Mouse (Mus musculus) ES-CJ7 (cell line): ENCODE results near the gene Tssc4.

Experiments used
- DNase-seq: peaks from one replicate; pipeline ENCODE4 v3.0.0; 2011; ENCODE audit warnings: low read depth, low spot score

Tssc4 gene

GRCm38 (mm10) chr7:143068882-143069591 is at the start of gene Tssc4:
Tssc4 (plus strand) TSS chr7:143069249.
- DNase-seq = peak; percentile 99

- DNase-seq = no peak
These were observed 49.0 kb upstream of the Tssc4 start for GRCm38 (mm10) chr7:143020040-143020439.

DNA sequence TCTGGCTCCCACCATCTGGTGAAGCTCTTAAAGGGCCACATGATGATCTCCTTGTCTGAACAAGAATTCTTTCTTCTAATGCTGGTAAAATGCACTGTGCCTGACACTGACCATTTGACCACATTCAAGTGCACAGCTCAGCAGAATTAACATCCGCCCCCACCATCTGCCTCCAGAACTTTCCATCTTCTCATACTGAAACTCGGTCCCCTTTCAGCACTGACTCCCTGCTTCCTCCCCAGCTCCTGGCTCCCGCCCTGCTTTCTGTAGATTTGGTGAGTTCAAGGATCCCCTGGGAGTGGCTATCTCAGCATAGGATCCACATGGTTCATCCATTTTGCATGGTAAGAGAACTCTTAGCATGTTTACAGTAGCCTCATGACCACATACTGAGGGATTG is 48.3 kb upstream of the Tssc4 start:
- no peak for DNase-seq

DNA sequence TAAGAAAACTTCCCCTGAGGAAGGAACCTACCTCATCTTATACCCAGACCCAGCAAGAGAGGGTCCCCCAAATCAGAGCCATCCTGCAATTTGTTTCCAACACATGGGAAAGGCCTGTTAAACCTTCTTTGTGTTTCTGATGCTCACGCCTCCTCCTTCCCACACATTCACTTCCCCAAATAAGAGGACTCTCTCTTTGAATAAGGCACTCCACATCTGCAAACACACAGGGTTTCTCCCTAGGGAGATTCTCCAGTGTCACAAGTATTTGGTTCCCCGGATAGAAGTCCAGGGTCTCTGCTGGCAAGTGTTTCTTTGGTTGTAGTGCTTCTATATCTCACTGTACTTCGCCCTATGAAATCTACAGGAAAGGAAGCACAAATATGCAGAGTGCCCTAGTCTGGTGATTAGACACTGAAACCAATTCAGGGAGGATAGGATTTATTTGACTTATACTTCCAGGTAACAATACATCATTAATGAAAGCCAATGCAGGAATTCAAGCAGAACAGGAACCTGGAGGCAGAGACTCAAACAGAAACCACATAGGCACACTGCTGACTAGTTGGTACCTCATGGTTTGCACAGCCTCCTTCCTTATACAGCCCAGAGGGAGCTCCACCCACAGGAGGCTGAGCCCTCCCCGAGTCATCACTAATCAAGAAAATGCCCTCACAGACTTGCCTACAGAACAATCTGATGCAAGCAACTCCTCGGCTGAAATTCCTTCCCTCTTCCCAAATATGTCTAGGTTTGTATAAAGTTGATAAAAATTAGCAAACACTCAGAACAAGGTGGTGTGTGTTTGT is 47.5 kb upstream of the Tssc4 start:
- DNase-seq = no peak

- DNase-seq = no peak
These were observed 45.5 kb upstream of the Tssc4 start for GRCm38 (mm10) chr7:143023499-143023898.

GRCm38 (mm10) chr7:143024293-143024692 is 44.8 kb upstream of the Tssc4 start:
- DNase-seq = no peak

GRCm38 (mm10) chr7:143025496-143025895 is 43.6 kb upstream of the Tssc4 start:
- DNase-seq = no peak

DNA sequence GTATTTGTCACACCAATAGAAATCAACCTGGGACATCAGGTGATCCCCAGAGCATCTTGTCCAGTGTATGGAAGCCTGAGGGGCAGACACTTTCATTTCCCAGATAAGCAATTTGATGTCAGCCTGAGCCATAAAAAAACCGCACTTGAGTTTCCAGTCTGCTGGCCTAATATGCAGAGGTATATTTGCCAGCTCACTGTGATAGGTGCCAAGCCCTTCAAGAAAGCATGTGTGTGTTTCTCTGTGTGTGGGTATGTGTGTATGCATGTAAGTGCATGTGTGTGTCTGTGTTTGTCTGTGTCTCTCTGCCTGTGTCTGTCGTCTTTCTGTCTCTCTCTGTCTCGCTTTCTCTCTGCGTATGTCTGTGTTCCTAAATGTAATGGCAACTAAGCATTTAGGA is 41.9 kb upstream of the Tssc4 start:
- DNase-seq = no peak

DNA sequence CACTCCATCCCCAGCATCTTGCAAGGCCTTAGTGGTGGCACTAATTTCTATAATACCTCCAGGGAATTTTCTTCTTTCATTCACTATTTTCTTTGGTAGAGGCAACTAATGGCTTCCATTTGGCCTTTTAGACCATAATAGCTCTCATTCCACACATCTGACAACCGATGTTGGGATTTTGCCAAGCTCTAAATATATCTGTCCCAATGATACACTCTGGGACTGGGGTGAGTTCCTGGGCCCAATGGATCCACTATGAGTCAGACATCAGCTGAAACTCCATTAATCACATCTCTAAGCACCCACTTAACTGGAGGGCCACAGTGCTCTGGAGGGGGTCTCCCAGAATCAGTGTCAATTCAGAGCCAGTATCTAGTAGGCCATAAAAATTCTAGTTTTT is 37.2 kb upstream of the Tssc4 start:
- DNase-seq = no peak

GRCm38 (mm10) chr7:143033581-143033980 is 35.5 kb upstream of the Tssc4 start:
- no peak for DNase-seq

GRCm38 (mm10) chr7:143034112-143034511 is 34.9 kb upstream of the Tssc4 start:
- DNase-seq = no peak

DNA sequence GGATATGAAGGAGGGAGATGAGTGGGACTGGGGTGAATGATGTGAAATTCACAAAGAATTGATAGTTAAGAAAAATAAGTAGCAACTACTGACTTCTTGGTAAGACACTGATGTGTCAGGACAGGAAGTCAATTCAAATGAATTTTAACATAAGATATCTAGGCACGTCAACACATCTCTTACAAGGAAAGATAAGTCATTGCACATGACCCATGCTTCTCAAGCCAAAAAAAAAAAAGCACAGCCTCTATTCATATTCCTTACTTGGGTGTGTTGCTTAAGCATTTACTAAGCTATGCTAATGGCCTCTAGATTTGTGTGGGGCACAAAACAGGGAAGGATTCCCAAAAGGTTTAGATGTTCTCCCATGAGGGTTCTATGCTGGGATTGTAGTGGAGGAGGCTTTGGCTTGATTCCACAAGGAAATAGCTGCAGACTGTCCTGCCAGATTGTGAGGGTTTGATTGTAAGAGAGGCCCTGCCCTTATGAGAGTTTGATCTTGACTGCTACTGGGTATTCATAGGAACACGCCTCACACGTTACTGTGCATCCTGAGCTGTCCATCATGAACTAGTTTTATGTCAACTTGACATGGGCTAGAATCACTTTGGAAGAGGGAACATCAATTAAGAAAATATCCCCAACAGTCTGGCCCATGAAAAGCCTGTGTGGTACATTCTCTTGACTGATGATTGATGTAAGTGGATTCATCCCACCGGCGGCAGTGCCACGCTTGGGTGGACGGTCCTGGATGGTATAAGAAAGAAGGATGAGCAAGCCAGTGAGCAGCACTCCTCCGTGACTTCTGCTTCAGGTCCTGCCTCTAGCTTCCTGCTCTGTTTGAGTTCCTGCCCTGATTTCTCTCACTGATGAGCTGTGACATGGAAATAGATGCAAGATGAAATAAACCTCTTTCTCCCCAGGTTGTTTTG is 34.3 kb upstream of the Tssc4 start:
- DNase-seq = no peak

DNA sequence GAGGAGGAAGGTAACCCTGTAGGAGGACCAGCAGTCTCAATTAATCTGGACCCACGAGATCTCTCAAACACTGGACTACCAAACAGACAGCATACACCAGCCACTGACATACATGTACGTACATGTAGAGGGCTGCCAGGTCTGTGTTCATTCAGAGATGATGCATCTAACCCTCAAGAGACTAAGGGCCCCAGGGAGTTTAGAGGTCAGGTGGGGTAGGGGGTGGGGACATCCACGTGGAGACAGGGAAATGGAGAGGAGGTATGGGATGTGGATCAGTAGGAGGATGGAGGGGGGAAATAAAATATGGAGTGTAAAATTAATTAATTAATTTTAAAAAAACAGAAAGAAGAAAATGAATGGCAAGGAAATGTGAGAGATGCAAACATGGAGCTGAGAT is 32.3 kb upstream of the Tssc4 start:
- no peak for DNase-seq

- DNase-seq = no peak
These were observed 31.7 kb upstream of the Tssc4 start for GRCm38 (mm10) chr7:143037306-143037705.

DNA sequence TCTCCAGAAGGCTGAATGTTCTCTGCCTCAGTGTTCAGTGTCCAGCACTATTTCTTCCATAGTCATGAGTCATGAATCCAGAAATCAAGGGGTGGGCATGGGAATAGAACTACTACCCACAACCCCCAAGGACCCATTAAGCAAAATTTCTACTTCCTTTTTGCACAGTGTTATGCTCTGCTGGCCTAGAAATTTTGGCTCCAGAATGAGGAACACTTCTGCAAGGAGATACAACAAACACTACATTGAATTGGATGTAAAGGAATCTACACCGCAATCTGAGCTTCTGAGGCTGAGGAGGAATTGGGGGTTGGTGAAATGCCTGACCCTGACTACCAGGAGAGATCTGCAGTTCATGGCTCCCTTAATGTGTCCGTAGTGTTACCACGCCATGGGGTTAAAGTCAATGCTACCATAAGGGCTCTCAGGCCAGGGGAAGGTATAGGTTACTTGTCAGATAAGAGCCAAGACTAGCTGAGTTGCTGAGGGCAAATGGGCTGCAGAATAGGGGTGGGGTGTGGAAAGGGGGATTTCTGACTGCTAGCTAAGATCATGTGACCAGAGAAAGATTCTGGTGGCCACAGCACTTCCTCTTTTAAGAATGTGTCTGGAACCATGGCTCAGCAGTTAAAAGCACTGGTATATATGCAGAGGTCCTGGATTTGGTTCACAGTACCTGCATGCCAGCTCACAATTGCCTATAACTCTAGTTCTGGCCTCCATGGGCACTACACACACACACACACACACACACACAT is 30.7 kb upstream of the Tssc4 start:
- no peak for DNase-seq

GRCm38 (mm10) chr7:143040561-143040960 is 28.5 kb upstream of the Tssc4 start:
- DNase-seq = no peak

GRCm38 (mm10) chr7:143041138-143041822 is 27.8 kb upstream of the Tssc4 start:
- no peak for DNase-seq

DNA sequence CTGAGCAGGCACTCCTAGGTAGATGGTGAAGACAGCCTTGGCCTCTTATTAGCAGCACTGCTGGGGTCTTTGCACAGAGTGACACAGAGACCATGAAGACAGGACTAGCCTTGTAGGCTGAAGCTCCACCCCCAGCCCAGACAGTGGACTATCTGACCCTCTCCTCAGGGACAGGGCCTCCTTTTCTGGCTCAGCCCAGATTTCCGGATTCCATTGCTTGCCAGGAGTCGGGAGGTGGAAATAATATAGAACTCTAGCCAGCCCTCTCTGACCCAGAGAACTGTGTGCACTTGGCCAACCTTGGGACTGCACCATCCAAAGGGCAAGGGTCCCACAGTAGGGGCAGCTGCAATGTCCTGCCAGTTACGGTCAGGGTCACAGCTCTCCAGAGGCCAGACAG is 27.0 kb upstream of the Tssc4 start:
- no peak for DNase-seq

DNA sequence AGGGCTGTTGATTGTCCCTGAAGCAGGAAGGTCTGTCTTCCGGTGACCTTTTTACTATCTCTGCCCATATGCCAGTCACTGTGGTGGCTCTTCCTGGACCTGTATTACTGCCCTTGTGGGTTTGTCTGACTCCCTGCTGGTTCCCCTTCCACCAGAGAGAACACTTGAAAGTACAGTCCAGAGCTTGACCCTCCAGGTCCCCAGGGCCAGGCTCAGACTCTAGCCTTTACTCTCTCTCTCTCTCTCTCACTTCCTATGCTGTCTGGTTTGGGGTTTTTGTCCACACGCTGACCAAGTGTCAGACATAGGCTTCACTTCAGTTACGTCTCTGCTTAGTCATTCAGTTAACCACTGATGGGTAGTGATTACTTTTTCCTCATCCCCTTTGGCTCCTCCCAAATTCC is 26.1 kb upstream of the Tssc4 start:
- no peak for DNase-seq

- DNase-seq = no peak
These were observed 24.8 kb upstream of the Tssc4 start for GRCm38 (mm10) chr7:143044049-143044825.
